Mouse (Mus musculus) v-Abl transformed pro-B cells (cell line): ENCODE data around the gene Alg1.
"Not testable (repeated sequence)": the region's sequence is repeated elsewhere in the genome, so short reads cannot be mapped to it uniquely, and the experiment has no call there.

Experiments
- in situ Hi-C, 2 experiments: fragments of 400-800 bp; cut with MboI; formaldehyde crosslinking; loops; one replicate each; pipeline ENCODE4 v1.15.1; 2025; ENCODE audit not compliant: unreplicated experiment in 2 of 2

The Alg1 gene

DNA sequence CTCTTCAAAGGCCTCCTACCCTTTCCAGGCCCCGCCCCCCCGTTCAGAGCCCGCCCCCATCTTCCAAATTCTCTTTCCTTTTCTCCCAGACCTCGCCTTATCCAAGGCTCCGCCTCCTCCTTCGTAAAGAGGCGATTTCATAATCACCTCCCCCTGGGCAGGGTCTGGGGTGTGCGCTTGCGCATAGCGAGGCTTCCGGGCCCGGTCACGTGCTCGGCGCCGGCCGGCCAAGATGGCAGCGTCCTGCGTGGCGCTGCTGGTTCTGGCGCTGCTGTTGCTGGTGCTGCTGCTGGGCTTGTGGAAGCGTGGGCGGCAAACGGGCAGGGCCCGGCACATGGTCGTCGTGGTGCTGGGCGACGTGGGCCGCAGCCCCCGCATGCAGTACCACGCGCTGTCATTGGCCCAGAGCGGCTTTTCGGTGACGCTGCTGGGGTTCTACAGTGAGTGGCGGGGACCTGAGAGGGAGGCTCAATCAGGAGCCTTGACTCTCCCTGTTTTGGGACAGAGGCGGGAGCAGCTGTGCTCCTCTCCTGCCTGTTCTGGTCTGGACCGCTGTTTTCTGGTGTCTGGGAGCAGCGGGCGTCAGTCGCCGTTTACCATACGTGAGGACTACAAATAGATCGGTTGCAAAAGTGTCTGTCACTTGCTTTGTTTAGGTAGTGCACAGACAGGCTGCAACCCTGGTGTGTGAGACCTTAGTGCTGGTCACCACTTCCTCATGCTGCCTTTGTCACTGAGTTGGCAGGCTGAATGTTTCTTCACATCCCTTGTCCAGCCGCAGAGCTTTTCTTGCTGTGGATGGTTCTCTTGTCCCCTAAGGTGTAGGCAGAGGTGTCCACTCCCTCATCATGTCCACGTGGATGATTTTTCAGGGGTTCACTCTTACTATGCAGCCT lies at the start of gene Alg1:
TSS of gene Alg1 (plus strand) at position 204 of the 896 bp plus-strand sequence.
- in situ Hi-C loops, result no loop called here

DNA sequence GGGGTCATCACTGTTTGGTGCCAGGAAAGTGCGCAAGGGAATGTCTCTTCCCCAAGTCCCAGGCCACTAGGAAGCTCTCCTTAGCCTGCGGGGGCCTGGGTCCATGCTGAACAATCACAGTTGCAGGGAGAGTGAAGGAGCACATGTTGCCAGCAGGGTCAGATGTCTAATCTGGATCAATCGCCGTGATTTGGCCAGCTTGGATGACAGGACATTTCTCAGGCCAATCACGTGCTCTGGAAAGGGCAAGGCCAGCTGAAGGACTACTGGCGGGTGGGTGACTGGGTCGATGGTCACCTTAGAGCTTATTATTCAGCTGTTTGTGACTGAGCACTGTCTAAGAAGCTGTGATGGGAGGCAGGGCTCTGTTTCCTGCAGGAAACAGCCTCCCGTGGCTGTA lies 49.3 kb upstream of the Alg1 start:
- in situ Hi-C loops, result no loop called here

DNA sequence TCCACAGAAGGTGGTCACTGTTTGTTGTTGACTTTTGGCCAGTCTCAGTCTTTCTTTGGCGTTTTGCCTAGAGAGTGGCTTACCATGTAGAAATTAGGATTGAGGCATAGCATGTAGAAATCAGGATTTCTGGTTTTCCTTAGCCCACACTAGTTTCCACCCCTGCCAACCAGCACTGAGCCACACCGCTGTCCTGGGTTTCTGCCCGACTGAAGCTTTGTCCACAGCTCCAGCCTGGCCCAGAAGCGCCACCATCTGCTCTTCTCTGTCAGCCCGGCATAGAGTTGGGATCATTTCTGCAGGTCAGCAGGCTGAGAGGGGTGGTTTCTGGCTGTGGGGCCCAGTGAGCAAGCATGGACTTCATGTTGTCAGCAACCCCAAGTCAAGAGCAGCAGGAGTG lies 48.5 kb upstream of the Alg1 start:
- in situ Hi-C loops, result no loop called here

DNA sequence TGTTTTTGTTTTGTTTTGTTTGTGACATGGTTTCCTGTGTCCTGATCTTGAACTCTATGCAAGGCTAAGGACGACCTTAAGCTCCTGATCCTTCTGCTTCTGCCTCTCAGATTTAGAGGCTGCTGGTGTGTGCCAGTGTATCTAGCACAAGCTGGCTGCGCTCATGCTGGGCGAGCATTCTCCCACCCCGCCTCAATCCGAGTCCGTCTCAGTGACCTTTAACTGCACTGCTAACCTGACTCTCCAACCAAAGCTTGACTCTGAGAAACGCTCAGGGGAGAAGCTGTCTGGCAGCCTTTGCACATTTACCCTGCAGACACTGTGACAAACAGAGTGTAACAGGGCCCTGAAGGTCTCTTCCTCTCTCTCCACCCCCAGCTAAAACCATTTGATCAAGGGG lies 47.7 kb upstream of the Alg1 start:
- in situ Hi-C loops, result no loop called here

DNA sequence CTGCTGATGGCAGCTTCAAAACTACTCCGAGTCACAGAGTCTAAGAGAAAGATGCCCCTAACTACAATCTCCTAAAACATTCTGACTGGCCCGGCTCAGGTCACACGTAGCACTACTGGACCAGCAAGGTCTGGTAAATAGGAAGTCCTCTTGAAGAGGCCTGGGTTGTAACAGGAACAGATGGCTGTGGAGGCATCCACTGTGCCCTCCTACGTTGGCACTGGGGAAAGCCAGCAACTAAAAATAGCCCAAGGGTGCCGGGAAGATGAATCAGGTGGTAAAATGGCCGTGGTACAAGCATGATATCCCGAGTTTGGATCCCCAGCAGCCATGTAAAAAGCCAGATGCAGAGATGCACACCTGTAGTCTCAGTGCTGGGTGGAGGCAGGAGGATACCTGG lies 47.2 kb upstream of the Alg1 start:
- in situ Hi-C loops, result no loop called here

DNA sequence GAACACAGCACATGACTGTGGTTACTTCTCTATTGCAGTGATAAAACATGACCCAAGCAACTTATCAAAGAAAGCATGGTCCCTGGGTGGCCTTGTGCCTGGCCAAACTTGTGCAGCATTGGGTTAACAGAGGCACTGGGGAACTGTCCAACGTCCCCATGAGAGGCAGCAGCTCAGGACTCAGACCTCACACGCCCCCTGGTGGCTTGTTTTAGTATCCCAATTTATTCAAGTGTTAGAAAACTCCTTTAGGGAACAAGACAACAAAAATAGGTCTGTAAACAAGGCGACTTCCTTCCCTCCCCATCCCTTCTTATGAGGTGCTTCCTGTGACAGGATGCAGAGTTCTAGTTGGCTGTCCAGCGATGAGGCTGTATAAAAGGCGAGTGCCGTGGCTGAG lies 38.3 kb upstream of the Alg1 start:
- in situ Hi-C loops, result loop anchor here in 1 of 2 experiments (10.0 kb wide), 1 partner anchor 140 kb away; the partner anchor contains the start of gene Ubn1

DNA sequence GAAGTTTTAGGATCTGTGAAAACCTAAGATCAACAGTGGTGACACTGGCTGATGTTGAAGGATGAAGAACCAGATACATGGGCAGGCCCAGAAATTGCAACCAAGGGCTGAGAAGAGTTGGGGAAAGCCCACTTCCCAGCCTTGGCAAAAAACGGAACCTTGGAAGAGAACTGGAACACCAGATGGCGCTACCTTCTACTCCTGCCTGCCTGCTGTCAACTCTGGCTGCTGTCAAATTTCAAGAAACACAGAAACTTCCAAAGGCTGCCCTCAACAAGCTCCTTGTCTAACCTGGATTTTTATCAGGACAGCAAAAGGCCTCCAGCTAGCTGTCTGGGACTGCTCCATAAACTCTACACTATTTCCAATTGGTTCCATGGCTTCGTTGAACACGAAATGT lies 30.7 kb upstream of the Alg1 start:
- in situ Hi-C loops, result loop anchor here (5.0 to 10.0 kb wide), 2 partner anchors 40 to 1272 kb away; no protein-coding TSS in a partner anchor

DNA sequence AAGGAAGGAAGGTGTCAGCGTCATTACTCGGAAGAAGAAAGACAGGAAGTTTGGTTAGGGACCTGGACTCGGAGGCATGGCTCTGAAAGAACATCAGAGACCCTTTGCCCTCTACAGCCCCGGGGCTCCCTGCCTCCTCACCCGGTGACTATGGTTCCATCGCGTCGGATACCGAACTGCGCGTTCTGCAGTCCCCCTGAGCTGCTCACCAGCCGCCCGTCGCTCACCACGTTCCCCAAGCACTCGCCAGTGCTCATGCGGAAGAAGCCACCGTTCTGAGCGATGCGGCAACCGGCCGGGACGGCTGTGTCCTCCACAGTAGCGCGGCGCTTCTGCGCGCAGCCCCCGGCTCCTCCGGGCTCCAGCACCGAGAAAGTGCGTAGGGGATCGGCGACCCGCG lies 30.2 kb upstream of the Alg1 start:
- in situ Hi-C loops, result loop anchor here (5.0 to 10.0 kb wide), 2 partner anchors 39 to 1272 kb away; no protein-coding TSS in a partner anchor

DNA sequence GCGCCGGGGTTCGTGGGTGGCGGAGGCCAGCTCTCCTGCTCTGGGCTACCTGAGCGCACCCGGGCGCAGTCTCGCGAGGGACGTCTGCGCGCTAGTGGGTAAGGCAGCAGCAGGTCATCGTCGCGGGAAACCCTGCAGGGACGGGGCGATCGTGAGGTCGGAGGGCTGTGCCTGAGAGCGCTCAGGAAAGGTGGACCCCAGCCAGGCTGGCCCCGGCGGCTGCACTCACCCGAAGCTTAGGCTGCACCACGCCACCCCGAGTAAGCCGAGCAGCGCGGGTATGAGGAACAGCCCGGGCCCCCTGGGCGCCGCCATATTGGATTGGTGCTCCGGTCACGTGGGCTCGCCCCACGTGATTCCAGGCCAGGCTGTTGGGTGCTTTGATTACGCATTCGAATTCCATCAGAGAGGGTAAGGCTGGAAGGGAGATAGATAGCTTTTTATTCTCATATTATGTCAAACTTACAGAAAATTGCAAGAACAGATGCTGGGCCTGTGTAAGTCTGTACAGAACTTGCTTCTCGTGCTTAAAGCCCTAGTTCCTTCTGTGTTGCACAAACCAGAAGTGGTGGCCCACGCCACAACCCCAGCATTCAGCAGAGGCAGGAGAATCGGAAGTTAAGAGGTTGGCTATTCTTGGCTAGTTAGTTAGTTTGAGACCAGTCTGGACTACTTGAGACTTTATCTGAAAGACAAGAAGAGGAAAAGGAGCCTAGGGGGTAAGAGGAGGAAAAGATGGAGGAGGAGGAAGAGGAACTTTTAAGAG lies 29.6 kb upstream of the Alg1 start, which contains the start of gene Nagpa:
TSS of gene Nagpa (minus strand) at position 345 of the 766 bp plus-strand sequence.
- in situ Hi-C loops, result loop anchor here (5.0 to 10.0 kb wide), 2 partner anchors 38 to 1271 kb away; no protein-coding TSS in a partner anchor

DNA sequence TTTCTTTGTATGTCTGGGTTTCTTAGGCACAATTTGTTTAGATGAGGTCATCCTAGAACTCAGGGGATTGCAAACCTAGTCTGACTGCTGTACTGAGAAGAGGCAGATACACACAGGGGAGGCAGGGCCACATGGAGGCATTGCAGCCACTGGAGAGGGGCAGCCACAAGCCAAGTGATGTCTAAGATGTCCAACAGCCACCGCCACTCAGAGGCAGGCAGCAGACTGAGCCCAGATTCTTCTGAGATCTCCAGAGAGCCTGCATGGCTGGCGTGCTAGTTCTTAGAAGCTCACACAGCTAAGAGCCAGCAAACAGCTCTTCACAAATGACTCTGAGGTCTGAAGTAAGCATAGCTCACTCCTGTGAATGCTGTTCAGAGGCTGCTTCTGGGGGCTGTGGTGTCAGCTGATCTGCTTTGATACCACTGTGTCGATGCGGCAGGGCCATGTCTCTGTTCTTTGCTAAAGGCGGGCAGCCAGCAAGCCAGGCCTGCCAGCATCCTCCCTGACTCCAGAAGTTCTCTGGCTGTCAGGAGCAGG lies 27.9 kb upstream of the Alg1 start:
- in situ Hi-C loops, result loop anchor here in 1 of 2 experiments (5.0 to 10.0 kb wide), 2 partner anchors 37 to 1269 kb away; no protein-coding TSS in a partner anchor

DNA sequence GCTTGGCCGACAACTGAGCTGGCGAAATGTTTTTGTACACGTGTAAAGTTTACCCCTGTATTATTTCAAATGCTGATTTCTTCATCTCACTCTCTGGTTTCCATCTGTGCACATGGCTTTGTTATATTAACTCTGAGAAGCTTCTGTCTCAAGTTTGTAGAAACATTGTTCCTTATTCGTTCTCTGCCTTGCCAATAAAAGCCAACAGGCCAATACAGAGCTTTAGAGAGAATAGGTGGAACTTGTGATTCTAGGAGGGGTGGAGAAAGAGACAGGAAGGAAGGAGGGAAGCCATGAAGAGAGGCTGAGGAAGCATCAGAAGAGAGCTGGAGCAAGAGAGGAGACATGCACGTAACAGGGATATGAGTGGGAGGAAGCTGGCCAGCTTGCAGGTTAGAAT lies 27.4 kb upstream of the Alg1 start:
- in situ Hi-C loops, result loop anchor here in 1 of 2 experiments (5.0 to 10.0 kb wide), 2 partner anchors 36 to 1269 kb away; no protein-coding TSS in a partner anchor

DNA sequence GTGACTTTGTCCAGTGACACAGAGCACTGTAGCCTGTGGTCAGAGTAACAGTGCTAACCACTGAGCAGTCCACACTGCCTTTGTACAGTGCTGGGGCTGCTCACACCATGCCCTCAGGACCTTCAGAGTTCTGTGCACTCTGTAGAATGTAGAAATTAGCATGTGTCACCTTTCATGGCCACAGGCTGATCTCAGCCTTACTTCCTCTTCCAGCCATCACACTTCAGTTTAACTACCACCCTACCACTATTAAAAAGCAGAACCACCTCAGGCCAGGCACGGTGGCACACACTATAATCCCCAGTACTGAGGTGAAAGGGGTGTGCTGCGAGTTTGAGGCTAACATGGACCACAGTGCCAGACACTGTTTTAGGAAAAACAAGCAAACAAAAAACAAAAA lies 23.1 kb upstream of the Alg1 start:
- in situ Hi-C loops, result no loop called here

DNA sequence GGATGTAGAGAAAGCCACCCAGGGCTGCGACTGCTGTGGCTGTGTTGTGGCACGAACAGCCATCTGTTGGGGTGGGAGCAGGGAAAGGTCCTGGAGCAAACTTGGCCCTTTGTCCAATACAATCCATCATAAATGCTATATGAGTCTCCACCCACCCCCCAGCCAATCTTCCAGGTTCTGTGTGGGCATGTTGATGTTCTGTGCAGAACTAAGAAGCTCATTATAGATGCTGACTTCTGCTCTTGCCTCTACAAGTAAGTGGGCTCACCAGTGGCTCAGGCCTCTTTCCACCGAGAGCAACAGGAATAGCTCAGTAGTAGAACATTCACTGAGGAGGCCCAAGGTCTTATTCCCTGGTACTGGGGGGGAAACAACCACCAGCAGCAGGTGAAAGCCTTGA lies 21.3 kb upstream of the Alg1 start:
- in situ Hi-C loops, result no loop called here

DNA sequence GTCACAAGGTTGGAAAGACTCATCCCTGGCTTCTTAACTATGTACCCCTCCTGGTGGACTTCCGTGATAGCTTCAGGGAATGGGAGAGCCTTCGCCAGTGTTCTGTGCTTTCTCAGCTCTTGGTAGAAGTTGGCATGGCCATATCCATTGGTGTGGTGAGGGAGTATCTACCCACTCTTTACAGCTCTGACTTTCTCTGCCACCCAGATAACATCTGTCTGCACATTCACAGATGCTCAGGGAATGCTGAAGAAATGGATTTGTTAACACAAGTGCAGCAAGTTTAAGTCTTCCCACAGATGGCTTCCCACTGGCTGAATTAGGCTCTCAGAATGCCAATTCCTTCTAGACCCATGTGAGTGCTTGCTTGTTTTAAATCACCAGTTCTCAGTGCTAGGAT lies 19.3 kb upstream of the Alg1 start:
- in situ Hi-C loops, result no loop called here

DNA sequence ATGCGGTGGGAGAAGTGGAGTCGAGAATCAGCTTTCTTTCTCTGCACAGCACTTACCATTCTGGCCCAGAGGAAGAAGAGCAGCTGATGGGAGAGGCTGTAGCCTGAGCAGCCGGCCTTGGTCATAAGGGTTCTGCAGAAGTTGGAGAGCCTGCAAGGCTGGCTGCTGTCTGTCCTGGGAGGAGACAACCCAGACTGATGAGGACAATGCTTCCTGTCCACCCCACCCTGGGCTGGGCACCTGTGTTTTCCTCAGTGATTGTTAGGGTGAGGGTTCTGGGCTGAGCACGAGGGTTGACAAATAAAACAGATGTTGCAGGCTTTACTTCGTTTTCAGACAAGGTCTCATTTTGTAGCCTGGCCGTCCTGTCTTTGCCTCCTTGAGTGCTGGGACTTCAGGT lies 16.7 kb upstream of the Alg1 start:
- in situ Hi-C loops, result no loop called here

DNA sequence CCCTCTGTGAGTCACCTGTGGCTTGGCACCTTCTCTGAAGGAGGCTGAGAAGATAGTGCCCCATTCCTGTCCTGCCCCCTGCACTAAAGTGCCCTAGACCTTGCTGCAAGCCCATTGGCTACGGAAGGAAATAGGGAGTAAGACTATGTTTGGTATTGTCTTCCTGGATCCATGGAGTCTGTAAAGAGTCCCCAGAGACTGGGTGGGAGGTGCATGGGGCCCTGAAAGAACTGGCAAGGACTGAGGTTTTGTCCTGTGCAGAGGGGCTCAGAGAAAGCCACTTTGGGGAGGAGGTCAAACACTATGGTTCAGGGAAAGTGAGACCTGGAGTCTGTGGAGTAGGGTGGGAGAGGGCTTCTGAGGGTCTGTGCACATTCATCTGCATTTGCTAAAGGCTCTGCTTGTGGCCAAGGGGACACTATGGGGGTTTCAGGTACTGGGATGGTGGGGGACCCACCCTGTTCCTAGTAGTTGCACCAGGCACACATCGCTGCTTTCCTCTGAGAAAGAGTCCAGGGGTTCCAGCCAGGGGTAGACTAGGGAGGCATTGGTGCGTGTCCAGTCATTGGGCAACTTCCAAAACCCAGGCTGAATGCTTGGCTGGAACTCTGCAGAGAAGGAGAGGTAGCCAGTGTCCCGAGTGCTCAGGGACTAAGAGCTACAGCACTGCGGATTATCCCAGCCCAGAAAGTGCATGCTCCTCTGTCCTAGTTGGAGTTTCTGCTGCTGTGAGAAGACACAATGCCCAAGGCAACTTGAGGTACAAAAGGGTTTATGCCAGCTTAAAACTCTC lies 15.9 kb upstream of the Alg1 start:
- in situ Hi-C loops, result no loop called here

DNA sequence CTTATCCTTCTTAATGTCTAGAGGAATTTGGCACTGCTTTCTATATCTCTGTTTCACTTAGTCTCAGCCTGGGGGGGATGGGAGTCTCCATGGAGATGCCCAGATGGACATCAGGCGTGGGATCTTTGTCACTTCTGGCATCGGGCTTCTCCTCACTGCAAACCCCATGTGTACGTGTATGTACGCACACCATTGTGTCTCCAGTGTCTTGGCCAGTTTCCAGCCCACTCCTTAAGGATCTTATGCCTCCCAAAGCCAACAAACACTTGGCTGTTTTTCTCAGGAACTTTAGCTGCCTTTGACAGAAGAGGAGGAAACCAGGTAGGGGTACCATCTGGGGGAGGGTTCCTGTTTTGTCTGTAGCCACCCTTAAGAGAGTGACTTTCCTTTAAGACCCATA lies 12.0 kb upstream of the Alg1 start:
- in situ Hi-C loops, result no loop called here

DNA sequence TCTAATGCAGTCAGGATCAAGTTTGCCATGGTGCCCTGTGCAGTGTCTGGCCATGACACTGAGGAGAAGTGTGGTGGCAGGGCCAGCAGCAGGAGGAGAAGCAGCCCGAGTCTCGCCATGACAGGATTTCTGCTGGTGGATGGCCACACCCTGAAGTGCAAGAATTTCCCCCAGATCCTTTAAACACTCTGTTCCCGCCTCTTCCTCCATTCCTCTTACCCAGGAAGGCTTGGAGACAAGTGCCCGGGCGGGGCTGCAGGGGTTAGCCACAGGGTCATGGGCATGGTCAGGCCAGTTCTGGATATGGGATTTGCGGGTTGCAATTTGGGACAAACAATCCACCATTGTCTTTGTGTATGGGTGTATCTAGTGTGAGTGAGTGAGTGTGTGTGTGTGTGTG lies 11.3 kb upstream of the Alg1 start, which contains the start of gene AU021092:
TSS of gene AU021092 (minus strand) at position 160 of the 400 bp plus-strand sequence.
- in situ Hi-C loops, result no loop called here

DNA sequence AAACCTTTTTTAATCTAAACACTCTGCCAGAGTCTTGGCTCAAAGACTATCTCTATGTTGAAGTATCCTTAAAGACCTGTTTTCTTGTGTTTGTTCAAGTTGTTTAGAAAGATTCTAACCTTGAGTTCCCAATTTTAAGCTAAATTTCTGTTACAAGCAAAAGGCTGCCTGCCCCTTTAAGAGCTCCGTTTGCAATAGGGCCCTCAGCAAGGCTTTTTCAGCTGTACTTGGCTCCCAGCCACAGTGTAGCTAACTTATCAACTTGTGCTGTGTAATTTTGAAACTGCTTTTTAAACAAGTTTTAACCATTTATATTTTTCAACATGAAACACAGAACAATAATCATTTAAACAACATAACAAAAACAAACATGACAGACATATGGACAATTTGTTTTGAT lies 6.9 kb upstream of the Alg1 start:
- in situ Hi-C loops, result not testable (repeated sequence)

DNA sequence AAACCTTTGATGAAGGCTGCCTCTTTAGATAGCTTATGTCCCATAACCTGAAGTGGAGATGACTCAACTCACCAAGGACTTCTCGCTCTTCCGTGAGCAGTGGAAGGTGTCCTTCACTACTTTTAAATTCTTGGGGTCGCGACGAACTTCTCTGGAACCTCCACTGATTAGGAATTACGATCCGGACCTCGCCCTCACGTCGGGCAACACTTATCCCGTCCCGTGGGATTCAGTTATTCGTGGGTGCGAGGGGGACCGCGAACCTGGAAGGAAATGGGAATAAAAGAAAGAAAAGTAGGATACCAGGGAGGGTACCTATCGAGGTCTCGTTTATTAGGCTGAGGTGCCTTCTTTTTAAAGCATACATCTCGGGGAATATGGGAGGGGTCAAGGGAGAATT lies 5.9 kb upstream of the Alg1 start:
- in situ Hi-C loops, result not testable (repeated sequence)
